Mouse (Mus musculus) liver, embryonic 14.5 days (tissue): ENCODE data around the gene Med22.

Experiments used
- CTCF ChIP-seq: IDR thresholded peaks from 2 replicates; pipeline ENCODE4 v1.5.1; 2016; ENCODE audit warnings: antibody characterized with exemption, low read depth, control low read depth
- EP300 ChIP-seq: IDR thresholded peaks from 2 replicates; pipeline ENCODE4 v1.6.1; 2016; ENCODE audit warnings: antibody characterized with exemption, low read depth

DNA sequence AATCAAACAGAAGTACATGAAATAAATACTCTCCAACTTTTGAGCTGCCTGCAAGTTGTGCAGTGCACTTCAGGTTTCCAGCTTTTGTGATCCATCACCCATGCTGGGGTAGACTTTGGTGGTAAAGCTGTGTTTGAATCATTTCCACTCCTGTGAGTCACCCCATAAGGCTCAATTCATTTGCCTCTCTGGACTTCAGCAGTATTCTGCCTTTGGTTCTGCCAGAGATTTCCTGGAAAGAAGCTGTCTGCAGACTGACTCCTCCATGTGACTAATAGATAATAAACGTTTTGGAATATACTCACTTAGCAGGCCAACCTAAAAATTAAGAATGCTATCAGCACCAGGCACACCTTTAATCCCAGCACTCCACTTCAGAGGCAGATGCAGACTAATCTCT lies 9.7 kb downstream of the Med22 start:
- no peak for TF ChIP-seq CTCF
- no peak for TF ChIP-seq EP300
